Mouse (Mus musculus): ENCODE data around the gene Slc22a18. TPM values are rescaled to one million over a fixed set of nuclear protein-coding genes. Genes with fewer than 3 reads are reported as not detected.
"Not testable (repeated sequence)": the region's sequence is repeated elsewhere in the genome, so short reads cannot be mapped to it uniquely, and the experiment has no call there.

The Slc22a18 gene
- polyA plus RNA-seq, 1 experiment from 2014 or later: 1.6 TPM

- WGBS: 21% methylated on average over 7 of the region's 7 CpGs
Observed at GRCm38 (mm10) chr7:143506675-143507074, 33.1 kb downstream of the Slc22a18 start.

GRCm38 (mm10) chr7:143509566-143509965 lies 36.0 kb downstream of the Slc22a18 start:
- no peak overlapping the region for H3K4me3 ChIP-seq
- peaks cover 12% of the 10 kb centered on the region for H3K27me3 ChIP-seq
- ATAC-seq (ENCODE audit: insufficient number of reproducible peaks, insufficient read depth, low FRiP score, low TSS enrichment): no peak
- H3K36me3 ChIP-seq: peaks cover 24% of the 10 kb centered on the region
- no peak overlapping the region for H3K9ac ChIP-seq
- H3K27ac ChIP-seq: no peak overlapping the region
- H3K4me2 ChIP-seq (replicated peaks): no peak overlapping the region
- no peaks in the 10 kb centered on the region for H3K4me1 ChIP-seq
- H3K9me3 ChIP-seq: no peaks in the 10 kb centered on the region
- 81% methylated on average over 1 of the region's 1 CpGs for WGBS

More at GRCm38 (mm10) chr7:143506675-143507074, 33.1 kb downstream of the Slc22a18 start:
- no peak overlapping the region for H3K27ac ChIP-seq
- ATAC-seq (ENCODE audit: insufficient number of reproducible peaks, insufficient read depth, low FRiP score, low TSS enrichment): no peak
- H3K27me3 ChIP-seq: peaks cover 41% of the 10 kb centered on the region
- no peaks in the 10 kb centered on the region for H3K9me3 ChIP-seq
- no peaks in the 10 kb centered on the region; the same call in 1 of the 2 replicates for H3K36me3 ChIP-seq
- H3K4me1 ChIP-seq: peaks cover 8% of the 10 kb centered on the region
- H3K4me2 ChIP-seq (replicated peaks): no peak overlapping the region
- H3K9ac ChIP-seq: no peak overlapping the region
- H3K4me3 ChIP-seq: no peak overlapping the region

- ATAC-seq (ENCODE audit: insufficient number of reproducible peaks, insufficient read depth, low FRiP score, low TSS enrichment): no peak
- no peaks in the 10 kb centered on the region for H3K4me1 ChIP-seq
- H3K4me3 ChIP-seq: no peak overlapping the region
- H3K27ac ChIP-seq: no peak overlapping the region
- WGBS: 90% methylated on average over 3 of the region's 3 CpGs
- H3K27me3 ChIP-seq: 0 out of 2 replicates have a peak, but pooled peaks cover 4% of the 10 kb centered on the region
- peaks cover 36% of the 10 kb centered on the region for H3K36me3 ChIP-seq
- H3K4me2 ChIP-seq (replicated peaks): no peak overlapping the region
- H3K9me3 ChIP-seq: no peaks in the 10 kb centered on the region
- no peak overlapping the region for H3K9ac ChIP-seq
Observed at GRCm38 (mm10) chr7:143510593-143511334, 37.2 kb downstream of the Slc22a18 start.

GRCm38 (mm10) chr7:143511335-143511712 lies 37.8 kb downstream of the Slc22a18 start:
- Histone ChIP-seq H3K4me2 (replicated peaks) (no peak overlapping the region), H3K36me3 (peaks cover 42% of the 10 kb centered on the region), H3K27ac (no peak overlapping the region), H3K9ac (no peak overlapping the region), H3K9me3 (no peaks in the 10 kb centered on the region), H3K4me1 (no peaks in the 10 kb centered on the region), H3K4me3 (no peak overlapping the region), H3K27me3 (0 out of 2 replicates have a peak, but pooled peaks cover 4% of the 10 kb centered on the region)
- ATAC-seq (ENCODE audit: insufficient number of reproducible peaks, insufficient read depth, low FRiP score, low TSS enrichment): no peak

- Histone ChIP-seq H3K27me3 (0 out of 2 replicates have a peak, but pooled peaks cover 4% of the 10 kb centered on the region), H3K27ac (no peak overlapping the region), H3K36me3 (peaks cover 65% of the 10 kb centered on the region), H3K4me1 (no peaks in the 10 kb centered on the region), H3K9ac (no peak overlapping the region), H3K9me3 (no peaks in the 10 kb centered on the region), H3K4me3 (no peak overlapping the region), H3K4me2 (replicated peaks) (no peak overlapping the region)
- WGBS: 86% methylated on average over 10 of the region's 10 CpGs
- ATAC-seq (ENCODE audit: insufficient number of reproducible peaks, insufficient read depth, low FRiP score, low TSS enrichment): no peak
Observed at GRCm38 (mm10) chr7:143513763-143514415, 40.4 kb downstream of the Slc22a18 start.

GRCm38 (mm10) chr7:143514416-143514768 lies 40.9 kb downstream of the Slc22a18 start:
- Histone ChIP-seq H3K4me3 (no peak overlapping the region), H3K4me2 (replicated peaks) (no peak overlapping the region), H3K36me3 (peaks cover 70% of the 10 kb centered on the region), H3K9me3 (no peaks in the 10 kb centered on the region), H3K27me3 (0 out of 2 replicates have a peak, but pooled peaks cover 4% of the 10 kb centered on the region), H3K4me1 (no peaks in the 10 kb centered on the region), H3K9ac (no peak overlapping the region), H3K27ac (no peak overlapping the region)
- ATAC-seq (ENCODE audit: insufficient number of reproducible peaks, insufficient read depth, low FRiP score, low TSS enrichment): no peak
- WGBS: 93% methylated on average over 4 of the region's 4 CpGs

- Histone ChIP-seq H3K9me3 (no peaks in the 10 kb centered on the region), H3K27me3 (no peaks in the 10 kb centered on the region), H3K4me1 (no peaks in the 10 kb centered on the region), H3K27ac (no peak overlapping the region), H3K36me3 (peaks cover 95% of the 10 kb centered on the region), H3K9ac (no peak overlapping the region), H3K4me2 (replicated peaks) (no peak overlapping the region), H3K4me3 (no peak overlapping the region)
- ATAC-seq (ENCODE audit: insufficient number of reproducible peaks, insufficient read depth, low FRiP score, low TSS enrichment): no peak
- 86% methylated on average over 4 of the region's 4 CpGs for WGBS
Observed at GRCm38 (mm10) chr7:143519333-143519732, 45.8 kb downstream of the Slc22a18 start.

GRCm38 (mm10) chr7:143532410-143532809 lies 58.9 kb downstream of the Slc22a18 start:
- no peaks in the 10 kb centered on the region for H3K9me3 ChIP-seq
- no peaks in the 10 kb centered on the region for H3K27me3 ChIP-seq
- WGBS: 95% methylated on average over 1 of the region's 1 CpGs
- no peak for ATAC-seq (ENCODE audit: insufficient number of reproducible peaks, insufficient read depth, low FRiP score, low TSS enrichment)
- H3K4me2 ChIP-seq (replicated peaks): no peak overlapping the region
- H3K27ac ChIP-seq: no peak overlapping the region
- no peak overlapping the region for H3K4me3 ChIP-seq
- H3K36me3 ChIP-seq: peaks cover 97% of the 10 kb centered on the region
- H3K9ac ChIP-seq: no peak overlapping the region
- H3K4me1 ChIP-seq: no peaks in the 10 kb centered on the region

- ATAC-seq (ENCODE audit: insufficient number of reproducible peaks, insufficient read depth, low FRiP score, low TSS enrichment): no peak
- H3K4me1 ChIP-seq: no peaks in the 10 kb centered on the region
- peaks cover 97% of the 10 kb centered on the region for H3K36me3 ChIP-seq
- H3K4me3 ChIP-seq: no peak overlapping the region
- H3K27ac ChIP-seq: no peak overlapping the region
- no peak overlapping the region for H3K9ac ChIP-seq
- no peak overlapping the region for H3K4me2 ChIP-seq (replicated peaks)
- no peaks in the 10 kb centered on the region for H3K27me3 ChIP-seq
- WGBS: 92% methylated on average over 2 of the region's 2 CpGs
- H3K9me3 ChIP-seq: no peaks in the 10 kb centered on the region
Observed at GRCm38 (mm10) chr7:143533284-143533683, 59.7 kb downstream of the Slc22a18 start.

GRCm38 (mm10) chr7:143536251-143536650 lies 62.7 kb downstream of the Slc22a18 start:
- Histone ChIP-seq H3K4me2 (replicated peaks) (no peak overlapping the region), H3K4me1 (no peaks in the 10 kb centered on the region), H3K9ac (no peak overlapping the region), H3K27ac (no peak overlapping the region), H3K36me3 (peaks cover 81% of the 10 kb centered on the region), H3K27me3 (no peaks in the 10 kb centered on the region), H3K9me3 (no peaks in the 10 kb centered on the region), H3K4me3 (no peak overlapping the region)
- no peak for ATAC-seq (ENCODE audit: insufficient number of reproducible peaks, insufficient read depth, low FRiP score, low TSS enrichment)
- WGBS: 82% methylated on average over 3 of the region's 3 CpGs

GRCm38 (mm10) chr7:143538229-143538628 lies 64.7 kb downstream of the Slc22a18 start:
- H3K36me3 ChIP-seq: peaks cover 63% of the 10 kb centered on the region
- WGBS: 88% methylated on average over 6 of the region's 6 CpGs
- H3K27ac ChIP-seq; H3K9me3 ChIP-seq; H3K4me2 ChIP-seq (replicated peaks); H3K4me1 ChIP-seq; H3K27me3 ChIP-seq; H3K4me3 ChIP-seq; H3K9ac ChIP-seq; ATAC-seq (ENCODE audit: insufficient number of reproducible peaks, insufficient read depth, low FRiP score, low TSS enrichment): not testable (repeated sequence)

GRCm38 (mm10) chr7:143538671-143539070 lies 65.1 kb downstream of the Slc22a18 start:
- Histone ChIP-seq H3K27ac (no peak overlapping the region), H3K4me1 (peaks cover 8% of the 10 kb centered on the region; the same call in 1 of the 2 replicates), H3K4me2 (replicated peaks) (no peak overlapping the region), H3K27me3 (no peaks in the 10 kb centered on the region), H3K9me3 (no peaks in the 10 kb centered on the region), H3K9ac (no peak overlapping the region), H3K4me3 (no peak overlapping the region), H3K36me3 (peaks cover 58% of the 10 kb centered on the region)
- 59% methylated on average over 1 of the region's 1 CpGs for WGBS
- no peak for ATAC-seq (ENCODE audit: insufficient number of reproducible peaks, insufficient read depth, low FRiP score, low TSS enrichment)
